Mouse (Mus musculus) liver, embryonic 11.5 days (tissue): Measurements from ENCODE around the gene H2al1g. TPM values are rescaled to one million over a fixed set of nuclear protein-coding genes. Genes with fewer than 3 reads are reported as not detected.

Source experiments
- ATAC-seq: fragments of 200-750 bp; cut with Nextera tagmentation; replicated peaks from 2 replicates; pipeline ENCODE4 v1.8.0; 2017; ENCODE audit warnings: moderate number of reproducible peaks, mild to moderate bottlenecking, moderate TSS enrichment, moderate library complexity; ENCODE audit not compliant: low FRiP score
- DNase-seq: peaks from one replicate; pipeline ENCODE4 v3.0.0-alpha.2; 2017; ENCODE audit warnings: low spot score
- H3K27ac ChIP-seq: fragments of 300-500 bp; sonication (generic); 2 replicates; pipeline ENCODE4 v1.5.1; 2014; ENCODE audit warnings: mild to moderate bottlenecking, low read depth, low read length, control low read depth
- H3K27me3 ChIP-seq: fragments of 300-500 bp; sonication (generic); replicated peaks from 2 replicates; pipeline ENCODE4 v1.6.1; 2014; ENCODE audit warnings: low read length, mixed read lengths; ENCODE audit not compliant: control insufficient read depth, insufficient read depth
- H3K36me3 ChIP-seq: fragments of 300-500 bp; sonication (generic); 2 replicates; pipeline ENCODE4 v1.6.1; 2014; ENCODE audit warnings: mild to moderate bottlenecking, low read length, moderate library complexity, mixed read lengths; ENCODE audit not compliant: control insufficient read depth, insufficient read depth
- H3K4me1 ChIP-seq: fragments of 300-500 bp; sonication (generic); replicated peaks from 2 replicates; pipeline ENCODE4 v1.6.1; 2014; ENCODE audit warnings: low read length, mixed read lengths; ENCODE audit not compliant: control insufficient read depth, insufficient read depth
- H3K4me2 ChIP-seq: fragments of 300-500 bp; sonication (generic); 2 replicates; pipeline ENCODE4 v1.6.1; 2014; ENCODE audit warnings: mild to moderate bottlenecking, control low read depth, moderate library complexity
- H3K4me3 ChIP-seq: fragments of 300-500 bp; sonication (generic); 2 replicates; pipeline ENCODE4 v1.5.1; 2014; ENCODE audit warnings: low read depth, low read length, control low read depth
- H3K9ac ChIP-seq: fragments of 300-500 bp; sonication (generic); 2 replicates; pipeline ENCODE4 v1.6.1; 2014; ENCODE audit warnings: low read depth, low read length, control low read depth
- H3K9me3 ChIP-seq: fragments of 300-500 bp; sonication (generic); 2 replicates; pipeline ENCODE4 v1.6.1; 2016; ENCODE audit warnings: low read length, inconsistent platforms, mixed read lengths; ENCODE audit not compliant: control insufficient read depth
- WGBS: fragments of 180-500 bp; shearing (Covaris S2); extraction: QIAGEN DNeasy Blood & Tissue Kit; methylation state at CpG from one replicate; pipeline ENCODE4 v1.1.7; 2014; 5-methylcytosine and 5-hydroxymethylcytosine counted together
- polyA plus RNA-seq: library from polyadenylated mRNA; unstranded; fragments of >200 nt; fragmentation: Nextera tagmentation; extraction: Ambion mirVana; gene quantifications from 2 replicates; pipeline ENCODE4 v1.2.1, GENCODE M21; 2014

H2al1g gene
- polyA plus RNA-seq, 1 experiment from 2014 or later, result not detected

DNA sequence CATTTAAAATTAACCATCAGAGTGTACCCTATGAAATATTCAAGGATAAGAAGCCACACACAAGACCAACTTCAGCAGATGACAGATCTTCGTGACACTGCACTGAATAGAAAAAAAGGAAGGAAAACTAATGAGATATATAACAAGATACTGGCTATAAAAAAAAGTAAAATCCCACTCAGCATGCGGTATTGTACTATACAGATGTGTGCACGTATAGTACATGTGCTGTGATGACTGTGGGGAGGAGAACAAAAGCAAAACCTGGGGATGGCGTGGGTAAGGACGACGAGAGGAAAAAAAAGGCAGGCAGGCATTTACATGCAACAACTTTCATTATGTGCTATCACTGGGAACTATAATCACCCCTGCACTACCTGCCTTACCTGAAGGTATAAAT is 42.8 kb downstream of the H2al1g start:
- Histone ChIP-seq H3K4me2 (no peak overlapping the region), H3K4me3 (no peak overlapping the region), H3K9me3 (no peaks in the 10 kb centered on the region), H3K36me3 (no peaks in the 10 kb centered on the region), H3K27me3 (peaks cover 7% of the 10 kb centered on the region; the same call in 1 of the 2 replicates), H3K27ac (no peak overlapping the region), H3K9ac (no peak overlapping the region), H3K4me1 (no peaks in the 10 kb centered on the region)
- ATAC-seq (no peak), DNase-seq (no peak)
- 76% methylated on average over 6 of the region's 6 CpGs for WGBS

- H3K9ac ChIP-seq, result no peak overlapping the region
- H3K27ac ChIP-seq, result no peak overlapping the region
- 67% methylated on average over 2 of the region's 2 CpGs for WGBS
- H3K36me3 ChIP-seq, result no peaks in the 10 kb centered on the region
- H3K4me1 ChIP-seq, result no peaks in the 10 kb centered on the region
- no peaks in the 10 kb centered on the region for H3K9me3 ChIP-seq
- H3K4me2 ChIP-seq, result no peak overlapping the region
- DNase-seq (no peak), ATAC-seq (no peak)
- no peak overlapping the region for H3K4me3 ChIP-seq
- H3K27me3 ChIP-seq, result peaks cover 6% of the 10 kb centered on the region; the same call in 1 of the 2 replicates
These were observed 43.2 kb downstream of the H2al1g start for GRCm38 (mm10) chrX:11361261-11361660.

- Histone ChIP-seq H3K9me3 (no peaks in the 10 kb centered on the region), H3K27me3 (0 out of 2 replicates have a peak, but pooled peaks cover 2% of the 10 kb centered on the region), H3K9ac (no peak overlapping the region), H3K36me3 (no peaks in the 10 kb centered on the region), H3K27ac (no peak overlapping the region), H3K4me3 (no peak overlapping the region), H3K4me1 (no peaks in the 10 kb centered on the region), H3K4me2 (no peak overlapping the region)
- no peak for ATAC-seq
- no peak for DNase-seq
- WGBS, result 71% methylated on average over 6 of the region's 6 CpGs
These were observed 45.8 kb downstream of the H2al1g start for GRCm38 (mm10) chrX:11363890-11364289.

GRCm38 (mm10) chrX:11365151-11365550 is 47.1 kb downstream of the H2al1g start:
- no peak for ATAC-seq

More at GRCm38 (mm10) chrX:11365151-11365550, 47.1 kb downstream of the H2al1g start:
- Histone ChIP-seq H3K27ac (no peak overlapping the region), H3K9ac (no peak overlapping the region), H3K27me3 (0 out of 2 replicates have a peak, but pooled peaks cover 2% of the 10 kb centered on the region), H3K4me2 (no peak overlapping the region), H3K4me3 (no peak overlapping the region), H3K9me3 (no peaks in the 10 kb centered on the region), H3K36me3 (no peaks in the 10 kb centered on the region), H3K4me1 (no peaks in the 10 kb centered on the region)
- DNase-seq, result no peak
- 54% methylated on average over 12 of the region's 12 CpGs for WGBS

Other genes starting within 250 kb of the H2al1g start
- gene H2al1a, start 19.0 kb upstream of the H2al1g start, polyA plus RNA-seq, result not detected in 2 replicates
- gene H2al1b, start 15.8 kb upstream of the H2al1g start, polyA plus RNA-seq, result not detected in 2 replicates
- not detected in 2 replicates for gene H2al1c, start 12.6 kb upstream of the H2al1g start, polyA plus RNA-seq
- gene H2al1d, start 9.4 kb upstream of the H2al1g start, polyA plus RNA-seq, result not detected in 2 replicates
- not detected in 2 replicates for gene H2al1e, start 6.3 kb upstream of the H2al1g start, polyA plus RNA-seq
- gene H2al1f, start 3.1 kb upstream of the H2al1g start, polyA plus RNA-seq, result not detected in 2 replicates
- not detected in 2 replicates for gene H2al1h, start 3.2 kb downstream of the H2al1g start, polyA plus RNA-seq
- not detected in 2 replicates for gene H2al1i, start 6.4 kb downstream of the H2al1g start, polyA plus RNA-seq
- not detected in 2 replicates for gene H2al1j, start 9.6 kb downstream of the H2al1g start, polyA plus RNA-seq